Mouse (Mus musculus): ENCODE measurements around the gene Cdc45. TPM values are rescaled to one million over a fixed set of nuclear protein-coding genes. Genes with fewer than 3 reads are reported as not detected.
A peak's percentile ranks its signal among the peaks of the same experiment; 100 is the strongest.

The Cdc45 gene
- total and polyA plus RNA-seq, 2 experiments from 2014 or later = 3.0 to 4.8 TPM

GRCm38 (mm10) chr16:18785485-18785884, 26.3 kb downstream of the Cdc45 start:
- no peaks in the 10 kb centered on the region for H3K36me3 ChIP-seq (ENCODE audit: insufficient read depth, low read length)
- H3K27ac ChIP-seq (ENCODE audit: low read depth, low read length) = no peak overlapping the region
- no peaks in the 10 kb centered on the region for H3K27me3 ChIP-seq (ENCODE audit: insufficient read depth, low read length)
- no peak overlapping the region for H3K9ac ChIP-seq (replicated peaks; ENCODE audit: low read length, poor library complexity, severe bottlenecking)
- 73% methylated on average over 1 of the region's 1 CpGs for WGBS
- DNase-seq (ENCODE audit: low spot score) (no peak), ATAC-seq (ENCODE audit: low FRiP score) (no peak)
- no peaks in the 10 kb centered on the region for H3K9me3 ChIP-seq (ENCODE audit: low read length)
- H3K4me2 ChIP-seq (ENCODE audit: low read depth, low read length, poor library complexity, severe bottlenecking) = no peak overlapping the region
- no peaks in the 10 kb centered on the region for H3K4me1 ChIP-seq (ENCODE audit: insufficient read depth, low read length)
- no peak for TF ChIP-seq CTCF (IDR thresholded peaks at IDR 0.05)
- no peak overlapping the region for H3K4me3 ChIP-seq (ENCODE audit: low read depth, low read length)

GRCm38 (mm10) chr16:18785025-18785424, 26.8 kb downstream of the Cdc45 start:
- ATAC-seq (ENCODE audit: low FRiP score) (no peak), DNase-seq (ENCODE audit: low spot score) (no peak)
- Histone ChIP-seq H3K9ac (replicated peaks; ENCODE audit: low read length, poor library complexity, severe bottlenecking) (no peak overlapping the region), H3K4me2 (ENCODE audit: low read depth, low read length, poor library complexity, severe bottlenecking) (no peak overlapping the region), H3K27me3 (ENCODE audit: insufficient read depth, low read length) (no peaks in the 10 kb centered on the region), H3K9me3 (ENCODE audit: low read length) (no peaks in the 10 kb centered on the region), H3K4me1 (ENCODE audit: insufficient read depth, low read length) (no peaks in the 10 kb centered on the region), H3K4me3 (ENCODE audit: low read depth, low read length) (no peak overlapping the region), H3K36me3 (ENCODE audit: insufficient read depth, low read length) (no peaks in the 10 kb centered on the region), H3K27ac (ENCODE audit: low read depth, low read length) (no peak overlapping the region)
- 94% methylated on average over 7 of the region's 7 CpGs for WGBS
- no peak for TF ChIP-seq CTCF (IDR thresholded peaks at IDR 0.05)

- 93% methylated on average over 10 of the region's 10 CpGs for WGBS
- no peak overlapping the region for H3K4me3 ChIP-seq (ENCODE audit: low read depth, low read length)
- no peaks in the 10 kb centered on the region for H3K9me3 ChIP-seq (ENCODE audit: low read length)
- no peaks in the 10 kb centered on the region for H3K36me3 ChIP-seq (ENCODE audit: insufficient read depth, low read length)
- H3K9ac ChIP-seq (replicated peaks; ENCODE audit: low read length, poor library complexity, severe bottlenecking) = no peak overlapping the region
- no peak overlapping the region for H3K27ac ChIP-seq (ENCODE audit: low read depth, low read length)
- no peak for TF ChIP-seq CTCF (IDR thresholded peaks at IDR 0.05)
- ATAC-seq (ENCODE audit: low FRiP score) (no peak), DNase-seq (ENCODE audit: low spot score) (no peak)
- H3K4me2 ChIP-seq (ENCODE audit: low read depth, low read length, poor library complexity, severe bottlenecking) = no peak overlapping the region
- peaks cover 22% of the 10 kb centered on the region for H3K27me3 ChIP-seq (ENCODE audit: insufficient read depth, low read length)
- H3K4me1 ChIP-seq (ENCODE audit: insufficient read depth, low read length) = peaks cover 4% of the 10 kb centered on the region; the same call in 1 of the 2 replicates
Observed at GRCm38 (mm10) chr16:18781810-18782209, 30.0 kb downstream of the Cdc45 start.

- H3K27me3 ChIP-seq (ENCODE audit: insufficient read depth, low read length) = peaks cover 39% of the 10 kb centered on the region
- TF ChIP-seq CTCF (IDR thresholded peaks at IDR 0.05) = no peak
- no peaks in the 10 kb centered on the region for H3K9me3 ChIP-seq (ENCODE audit: low read length)
- H3K9ac ChIP-seq (replicated peaks; ENCODE audit: low read length, poor library complexity, severe bottlenecking) = no peak overlapping the region
- DNase-seq (ENCODE audit: low spot score) (no peak), ATAC-seq (ENCODE audit: low FRiP score) (no peak)
- H3K36me3 ChIP-seq (ENCODE audit: insufficient read depth, low read length) = no peaks in the 10 kb centered on the region
- no peak overlapping the region for H3K4me2 ChIP-seq (ENCODE audit: low read depth, low read length, poor library complexity, severe bottlenecking)
- no peak overlapping the region for H3K27ac ChIP-seq (ENCODE audit: low read depth, low read length)
- WGBS = 45% methylated on average over 2 of the region's 2 CpGs
- H3K4me3 ChIP-seq (ENCODE audit: low read depth, low read length) = peak overlapping the region; percentile 43; the same call in 1 of the 2 replicates
- peaks cover 4% of the 10 kb centered on the region; the same call in 1 of the 2 replicates for H3K4me1 ChIP-seq (ENCODE audit: insufficient read depth, low read length)
Observed at GRCm38 (mm10) chr16:18778461-18778860, 33.3 kb downstream of the Cdc45 start.

- peak; percentile 71 for ATAC-seq (ENCODE audit: low FRiP score)
- peak overlapping the region; percentile 43 for H3K4me3 ChIP-seq (ENCODE audit: low read depth, low read length)
- peak overlapping the region; percentile 32; the same call in 1 of the 2 replicates for H3K27ac ChIP-seq (ENCODE audit: low read depth, low read length)
- TF ChIP-seq CTCF (IDR thresholded peaks at IDR 0.05) = peak; percentile 1; the same call in 1 of the 2 replicates
- H3K4me1 ChIP-seq (ENCODE audit: insufficient read depth, low read length) = peaks cover 4% of the 10 kb centered on the region; the same call in 1 of the 2 replicates
- 3% methylated on average over 69 of the region's 80 CpGs for WGBS
- no peak for DNase-seq (ENCODE audit: low spot score)
- H3K9me3 ChIP-seq (ENCODE audit: low read length) = no peaks in the 10 kb centered on the region
- H3K9ac ChIP-seq (replicated peaks; ENCODE audit: low read length, poor library complexity, severe bottlenecking) = peak overlapping the region; percentile 54
- no peaks in the 10 kb centered on the region for H3K36me3 ChIP-seq (ENCODE audit: insufficient read depth, low read length)
- H3K27me3 ChIP-seq (ENCODE audit: insufficient read depth, low read length) = peaks cover 39% of the 10 kb centered on the region
- H3K4me2 ChIP-seq (ENCODE audit: low read depth, low read length, poor library complexity, severe bottlenecking) = peak overlapping the region; percentile 69
Observed at GRCm38 (mm10) chr16:18777101-18778080, 34.4 kb downstream of the Cdc45 start.

Data from midbrain, postnatal 0 days (tissue).